Mouse (Mus musculus) mature B cell (primary cell): Measurements from ENCODE around the gene Arid4a.
"Not testable (repeated sequence)": the region's sequence is repeated elsewhere in the genome, so short reads cannot be mapped to it uniquely, and the experiment has no call there.

Source experiments
- in situ Hi-C: fragments of 300-500 bp; cut with MboI; formaldehyde crosslinking; loops from 2 replicates; pipeline ENCODE4 v1.14.3; 2019

The Arid4a gene

DNA sequence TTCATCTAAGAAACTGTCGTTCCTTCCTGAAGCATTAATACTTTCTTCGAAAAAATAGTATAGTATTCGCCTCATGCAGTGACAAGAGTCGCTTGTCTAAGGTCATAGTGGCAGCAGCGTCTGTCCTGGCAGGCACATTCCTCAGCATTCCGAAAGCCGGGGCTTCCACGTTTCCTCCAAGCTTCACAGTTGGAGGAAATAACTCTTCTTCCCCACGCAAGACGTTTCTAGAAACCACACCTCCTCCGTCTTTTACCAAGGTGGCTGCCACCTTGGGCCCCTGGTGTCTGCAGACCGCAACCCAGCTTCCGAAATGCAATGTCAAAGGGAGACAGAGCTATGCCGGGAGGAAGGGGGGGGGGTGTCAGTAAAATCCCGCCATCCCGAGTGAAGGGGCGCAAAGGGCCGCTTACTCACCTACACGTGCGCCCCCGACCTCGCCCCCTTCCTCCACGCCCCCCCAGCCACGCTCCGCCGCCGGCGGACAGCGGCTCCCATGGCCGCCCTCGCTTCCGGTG lies 886 bp upstream of the Arid4a start:
- in situ Hi-C loops: no loop called here

DNA sequence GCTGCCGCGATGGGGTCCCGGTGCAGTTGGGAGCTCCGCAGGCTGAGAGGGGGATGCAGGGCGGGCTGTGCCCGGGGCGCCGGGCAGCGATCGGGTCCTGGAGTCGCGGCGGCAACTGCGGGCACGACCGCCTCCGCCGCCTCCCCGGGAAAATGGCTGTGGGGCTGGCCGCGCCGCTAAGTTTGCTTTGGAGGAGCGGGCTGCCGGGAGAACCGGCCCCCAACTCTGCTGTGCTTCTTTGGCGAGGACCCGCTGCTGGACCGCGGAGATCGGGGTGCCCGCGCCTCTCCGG lies 367 bp downstream of the Arid4a start:
- in situ Hi-C loops: no loop called here

DNA sequence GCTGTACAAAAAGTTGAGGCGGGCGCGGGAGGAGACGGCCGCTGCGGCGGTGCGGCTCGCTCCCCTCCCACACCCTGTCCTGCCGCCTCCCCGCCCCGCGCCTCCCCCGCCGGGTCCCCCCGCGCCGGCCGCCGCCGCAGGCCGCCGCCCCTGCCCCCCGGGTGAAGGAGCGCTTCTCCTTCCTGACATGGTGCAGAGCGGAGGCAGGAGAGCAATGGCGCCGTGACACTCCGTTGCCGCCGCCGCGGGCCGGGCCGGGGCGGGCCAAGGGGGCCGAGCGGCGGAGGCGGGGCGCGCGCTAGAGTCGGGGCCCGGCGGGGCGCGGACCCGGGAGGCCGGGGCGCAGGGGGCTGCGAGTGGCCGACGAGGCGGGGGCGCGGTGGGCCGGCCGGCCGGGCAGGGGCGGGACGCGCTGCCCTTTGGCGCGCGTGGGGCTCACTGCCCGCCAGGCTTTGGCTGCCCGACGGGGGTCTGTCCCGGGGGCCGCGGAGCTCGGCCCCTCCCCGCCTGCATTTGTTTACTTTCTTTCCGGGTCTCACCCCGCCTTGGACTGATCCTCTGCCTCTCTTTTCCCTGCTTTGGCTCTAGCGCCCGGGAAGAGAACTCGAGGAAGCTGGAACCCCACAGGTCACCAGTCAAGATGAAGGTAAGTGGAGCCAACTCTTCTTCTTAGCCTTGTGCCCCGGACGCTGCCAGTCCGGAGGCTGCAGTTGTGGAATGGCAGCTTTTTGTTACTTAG lies 882 bp downstream of the Arid4a start:
- in situ Hi-C loops: no loop called here

DNA sequence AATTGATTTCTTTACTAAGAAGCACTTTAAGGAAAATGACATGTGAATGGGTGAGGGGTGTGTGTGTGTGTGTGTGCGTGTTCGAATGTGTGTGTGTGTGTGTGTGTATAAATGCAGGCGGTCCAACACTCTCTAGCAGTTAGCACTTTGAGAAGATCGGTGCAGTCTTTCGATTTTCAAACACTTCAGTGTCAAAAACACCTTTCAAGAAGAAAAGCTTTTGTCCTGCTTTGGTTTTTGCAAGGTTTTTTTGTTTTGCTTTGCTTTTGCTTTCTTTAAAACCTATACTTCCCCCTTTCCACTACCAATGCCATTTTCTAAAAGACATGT lies 1.4 kb downstream of the Arid4a start:
- in situ Hi-C loops: no loop called here

DNA sequence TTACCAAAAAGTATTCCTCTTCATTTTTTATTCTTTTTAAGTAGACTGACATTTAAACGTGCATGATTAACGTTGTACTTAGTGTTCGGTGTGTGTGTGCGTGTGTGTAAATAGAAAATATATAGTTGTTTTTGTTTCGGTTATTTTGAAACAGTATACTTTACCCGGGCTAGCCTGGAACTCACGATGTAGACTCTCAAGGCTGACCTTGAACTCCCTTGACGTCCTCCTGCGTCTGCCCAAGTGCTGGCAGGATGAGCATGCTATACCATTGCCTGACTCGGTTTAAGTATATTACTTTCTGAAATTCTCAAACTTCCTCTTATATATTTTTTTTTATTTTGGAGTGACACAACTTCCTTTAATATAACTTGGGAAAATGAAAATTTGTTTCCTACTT lies 2.0 kb downstream of the Arid4a start:
- in situ Hi-C loops: no loop called here

DNA sequence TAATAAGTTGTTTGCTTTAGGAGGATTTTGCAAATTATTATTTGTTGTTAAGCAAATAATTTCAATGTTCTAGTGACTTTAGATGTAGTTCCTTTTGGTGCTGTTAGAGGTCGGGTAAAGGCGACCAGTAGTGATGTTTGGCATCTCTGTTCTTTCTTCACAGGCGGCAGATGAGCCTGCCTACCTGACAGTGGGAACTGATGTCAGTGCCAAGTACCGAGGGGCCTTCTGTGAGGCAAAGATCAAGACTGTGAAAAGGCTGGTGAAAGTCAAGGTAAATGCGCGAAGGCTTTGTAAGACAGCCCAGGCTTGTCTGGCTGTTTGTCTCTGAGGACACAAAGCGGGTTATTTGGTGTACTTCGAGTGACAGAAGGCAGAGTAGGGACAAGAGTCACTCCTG lies 3.4 kb downstream of the Arid4a start:
- in situ Hi-C loops: no loop called here

DNA sequence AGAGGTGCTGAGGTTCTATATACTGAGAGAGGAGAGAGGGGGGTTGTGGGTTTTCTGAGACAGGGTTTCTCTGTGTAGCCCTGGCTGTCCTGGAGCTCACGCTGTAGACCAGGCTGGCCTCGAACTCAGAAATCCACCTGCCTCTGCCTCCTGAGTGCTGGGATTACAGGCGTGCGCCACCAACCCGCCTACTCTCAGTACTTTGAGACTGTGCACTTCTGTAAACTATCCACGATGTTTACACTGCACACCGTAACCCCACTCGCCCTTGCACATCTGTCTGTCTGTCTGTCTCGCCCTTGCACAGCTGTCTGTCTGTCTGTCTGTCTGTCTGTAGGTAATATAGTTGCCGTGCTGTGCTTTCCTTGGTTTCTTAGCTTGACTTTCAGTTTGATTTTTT lies 8.6 kb downstream of the Arid4a start:
- in situ Hi-C loops: no loop called here

DNA sequence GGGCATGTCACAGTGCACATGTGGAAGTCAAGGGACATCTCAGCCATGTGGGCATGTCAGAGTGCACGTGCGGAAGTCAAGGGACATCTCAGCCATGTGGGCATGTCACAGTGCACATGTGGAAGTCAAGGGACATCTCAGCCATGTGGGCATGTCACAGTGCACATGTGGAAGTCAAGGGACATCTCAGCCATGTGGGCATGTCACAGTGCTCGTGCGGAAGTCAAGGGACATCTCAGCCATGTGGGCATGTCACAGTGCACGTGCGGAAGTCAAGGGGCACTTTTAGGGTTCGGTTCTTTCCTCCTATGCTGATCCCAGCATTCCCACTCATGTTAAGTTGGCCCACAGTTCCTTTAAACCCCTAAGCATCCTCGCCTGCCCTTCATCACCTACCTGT lies 12.5 kb downstream of the Arid4a start:
- in situ Hi-C loops: not testable (repeated sequence)

DNA sequence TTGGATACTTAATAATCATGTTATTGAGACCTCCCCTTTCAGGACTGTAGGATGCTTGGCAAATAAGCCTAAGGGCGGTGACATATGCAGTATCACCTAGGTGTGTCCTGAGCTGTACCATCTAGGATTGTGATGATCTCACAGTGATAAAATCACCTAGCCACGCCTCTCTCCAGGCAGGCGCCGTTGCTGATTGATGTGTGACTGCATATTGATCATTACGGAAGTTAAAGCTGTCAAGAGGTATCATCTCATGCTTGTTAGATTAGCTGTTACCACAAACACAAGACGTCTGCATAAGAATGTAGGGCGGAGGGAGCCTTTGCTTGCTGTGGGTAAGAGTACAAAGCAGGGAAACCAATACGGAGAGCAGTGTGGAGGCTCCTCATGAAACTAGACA lies 14.5 kb downstream of the Arid4a start:
- in situ Hi-C loops: no loop called here

DNA sequence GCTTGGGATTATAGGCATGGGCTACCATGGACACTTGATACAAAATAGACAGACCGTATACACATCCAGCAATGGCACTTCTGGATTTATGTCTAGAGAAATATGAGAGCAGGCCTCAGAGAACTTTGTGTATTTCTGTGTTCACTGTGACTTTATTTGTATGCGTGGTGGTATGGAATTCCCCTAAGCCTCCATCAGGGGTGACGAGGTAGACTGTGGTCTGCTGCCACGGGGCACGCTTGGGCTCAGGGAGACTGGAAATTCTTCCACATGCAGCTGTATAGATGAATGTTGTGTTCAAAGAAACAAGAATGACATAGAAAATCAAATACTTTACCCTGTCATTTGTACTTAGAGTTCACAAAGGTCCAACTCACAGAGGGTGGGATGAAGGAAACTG lies 14.9 kb downstream of the Arid4a start:
- in situ Hi-C loops: no loop called here

DNA sequence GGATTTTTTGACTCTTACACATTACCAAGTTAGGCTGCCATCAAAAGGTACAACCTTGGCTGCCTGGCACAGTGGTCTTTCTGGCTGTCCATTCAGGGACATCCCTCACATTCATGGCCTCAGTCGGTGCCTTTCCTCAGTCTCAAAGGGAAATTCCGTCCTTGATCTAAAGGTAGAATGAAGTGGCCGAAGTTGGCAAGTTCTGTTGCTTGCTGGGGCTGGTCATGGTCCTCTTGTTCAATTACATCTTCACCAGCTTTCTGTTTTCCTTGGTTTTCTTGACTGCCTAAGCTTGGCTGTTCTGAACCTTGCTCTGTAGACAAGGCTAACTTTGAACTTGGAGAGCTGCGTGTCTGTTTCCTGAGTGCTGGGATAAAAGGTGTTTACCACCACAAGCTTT lies 20.0 kb downstream of the Arid4a start:
- in situ Hi-C loops: no loop called here

DNA sequence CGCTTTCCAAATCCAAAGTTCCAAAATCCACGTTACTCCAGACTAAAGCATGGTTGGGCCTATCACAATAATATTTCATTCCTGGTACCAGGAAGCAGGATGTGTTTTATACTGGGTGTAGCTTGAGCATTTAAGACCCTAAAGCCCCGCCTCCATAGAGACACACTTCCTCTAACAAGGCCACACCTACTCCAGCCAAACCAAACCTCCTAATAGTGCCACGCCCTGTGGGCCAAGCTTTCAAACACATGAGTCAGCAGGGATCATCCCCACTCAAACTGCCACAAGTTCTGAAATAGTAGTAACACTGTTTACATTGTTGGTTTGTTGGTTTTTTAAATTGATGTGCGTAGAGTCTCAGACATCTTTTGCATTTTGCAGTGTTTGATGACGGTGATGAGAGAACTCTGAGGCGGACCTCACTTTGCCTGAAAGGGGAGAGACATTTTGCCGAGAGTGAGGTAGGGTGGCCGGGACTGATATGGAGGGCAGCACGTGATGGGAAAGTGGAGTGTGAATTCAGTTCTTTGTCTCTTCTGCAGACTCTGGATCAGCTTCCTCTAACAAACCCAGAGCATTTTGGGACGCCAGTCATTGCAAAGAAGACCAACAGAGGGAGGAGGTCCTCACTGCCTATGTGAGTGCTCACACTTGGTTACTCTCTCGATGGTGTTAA lies 21.1 kb downstream of the Arid4a start:
- in situ Hi-C loops: no loop called here

DNA sequence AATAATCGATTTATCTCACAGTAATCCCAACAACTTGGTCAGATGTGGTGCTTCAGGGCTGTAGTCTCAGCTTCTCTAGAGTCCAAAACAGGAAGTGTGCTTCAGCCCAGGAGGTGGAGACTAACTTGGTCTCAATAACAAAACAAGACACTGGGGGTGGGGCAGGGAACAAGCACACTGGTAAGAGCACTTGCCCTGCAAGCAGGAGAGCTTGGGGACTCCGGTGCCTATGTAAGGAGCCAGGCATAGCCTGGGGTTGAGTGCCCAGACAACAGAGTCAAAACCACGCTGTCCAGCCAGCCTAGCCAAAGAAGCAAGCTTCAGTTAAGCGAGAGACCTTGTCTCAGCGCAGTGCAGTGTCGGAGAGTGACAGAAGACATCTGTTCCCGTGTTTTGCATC lies 24.7 kb downstream of the Arid4a start:
- in situ Hi-C loops: no loop called here

DNA sequence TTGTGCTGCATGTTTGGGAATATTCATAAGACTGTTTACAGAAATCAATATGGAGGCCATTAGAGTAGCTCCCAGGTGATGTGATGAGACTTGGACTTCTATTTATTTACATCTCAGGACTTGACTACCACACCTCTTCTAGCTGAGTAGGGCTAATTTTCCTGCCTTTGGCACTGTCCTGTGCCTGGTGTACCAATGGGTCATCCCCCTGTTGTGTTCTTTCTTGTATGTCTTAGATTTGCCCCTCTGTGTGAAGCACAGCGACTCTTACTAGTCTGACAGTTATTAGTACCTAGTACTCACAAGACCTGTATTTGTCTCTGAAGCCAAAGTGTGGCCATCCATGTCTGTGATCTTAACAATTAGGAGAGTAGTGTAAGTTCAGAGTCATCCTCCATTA lies 26.7 kb downstream of the Arid4a start:
- in situ Hi-C loops: no loop called here

DNA sequence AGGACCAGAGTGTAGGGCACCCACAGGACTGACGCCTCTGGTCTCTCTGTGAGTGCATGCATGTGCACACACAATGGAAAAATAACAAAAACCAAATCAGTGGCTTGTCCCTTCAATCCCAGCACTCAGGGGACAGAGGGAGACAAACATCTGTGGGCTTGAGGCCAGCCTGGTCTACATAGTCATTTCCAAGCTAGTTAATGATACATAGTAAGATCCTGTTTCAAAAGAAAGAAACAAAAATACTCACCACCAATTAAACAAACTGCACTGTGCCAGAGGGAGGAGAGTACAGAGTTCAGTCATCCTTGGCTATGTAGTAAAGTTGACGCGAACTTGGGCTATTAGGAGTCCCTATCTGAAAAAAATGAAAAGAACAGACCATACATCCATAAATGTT lies 27.8 kb downstream of the Arid4a start:
- in situ Hi-C loops: no loop called here

DNA sequence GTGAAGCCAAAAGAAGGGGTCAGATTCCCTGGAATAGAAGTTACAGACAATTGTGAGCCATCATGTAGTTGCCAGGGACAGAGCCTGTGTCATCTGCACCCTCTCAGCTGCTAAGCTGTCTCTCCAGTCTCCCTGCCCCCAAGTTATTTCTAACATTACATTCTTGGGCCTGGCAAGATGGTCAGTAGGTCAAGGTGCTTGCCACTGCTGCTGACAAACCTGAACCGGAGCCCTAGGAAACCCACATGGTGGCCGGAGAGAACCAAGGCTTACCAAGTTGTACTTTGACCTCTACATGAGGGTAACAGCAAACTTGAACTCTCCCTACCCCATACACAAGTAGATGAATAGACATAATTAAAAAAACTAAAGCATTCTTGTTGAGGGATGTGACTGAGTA lies 28.7 kb downstream of the Arid4a start:
- in situ Hi-C loops: no loop called here

DNA sequence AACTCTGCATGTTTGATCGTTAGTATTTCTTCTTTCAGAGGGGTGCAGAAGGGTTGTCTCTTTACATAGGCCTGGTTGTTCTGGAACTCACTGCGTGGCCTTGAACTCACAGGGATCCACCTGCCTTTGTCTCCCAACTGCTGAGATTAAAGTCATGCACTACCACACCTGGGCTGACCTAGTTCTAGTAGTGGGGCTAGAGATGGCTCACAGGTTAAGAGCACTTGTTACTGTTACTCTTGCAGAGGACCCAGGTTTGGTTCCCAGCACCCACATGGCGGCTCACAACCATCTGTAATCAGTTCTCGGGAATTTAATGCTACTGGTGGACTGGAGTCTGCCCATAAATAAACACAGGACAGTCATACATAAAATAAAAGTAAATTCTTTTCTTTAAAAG lies 30.7 kb downstream of the Arid4a start:
- in situ Hi-C loops: no loop called here

DNA sequence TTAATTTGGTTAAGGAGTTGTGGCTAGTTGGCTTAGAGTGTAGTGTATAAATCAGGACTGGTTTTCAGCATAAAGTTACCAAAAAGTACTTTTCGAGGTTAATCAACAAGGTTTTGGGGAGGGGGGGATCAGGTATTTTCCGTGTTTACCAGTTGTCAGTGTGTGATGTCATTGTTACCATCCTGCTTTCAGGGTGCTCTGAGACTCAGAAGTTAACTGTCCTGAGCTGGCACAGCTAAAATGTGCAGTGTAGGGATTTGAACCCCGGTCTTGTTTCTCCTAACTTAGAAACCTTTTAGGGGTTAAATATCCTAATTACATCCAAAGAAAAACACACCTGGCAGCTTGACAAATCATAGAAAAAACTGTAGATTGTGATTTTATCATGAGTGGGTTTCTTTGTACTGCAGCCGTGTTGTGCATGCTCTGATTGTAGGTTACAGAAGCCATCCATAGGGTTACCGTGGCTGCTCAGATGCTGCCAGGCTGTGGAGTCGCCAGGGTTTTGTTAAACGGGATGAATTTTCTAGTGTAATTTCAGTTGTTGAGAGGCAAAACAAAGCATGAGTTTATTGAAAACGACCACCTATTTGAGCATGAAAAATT lies 31.8 kb downstream of the Arid4a start:
- in situ Hi-C loops: no loop called here

DNA sequence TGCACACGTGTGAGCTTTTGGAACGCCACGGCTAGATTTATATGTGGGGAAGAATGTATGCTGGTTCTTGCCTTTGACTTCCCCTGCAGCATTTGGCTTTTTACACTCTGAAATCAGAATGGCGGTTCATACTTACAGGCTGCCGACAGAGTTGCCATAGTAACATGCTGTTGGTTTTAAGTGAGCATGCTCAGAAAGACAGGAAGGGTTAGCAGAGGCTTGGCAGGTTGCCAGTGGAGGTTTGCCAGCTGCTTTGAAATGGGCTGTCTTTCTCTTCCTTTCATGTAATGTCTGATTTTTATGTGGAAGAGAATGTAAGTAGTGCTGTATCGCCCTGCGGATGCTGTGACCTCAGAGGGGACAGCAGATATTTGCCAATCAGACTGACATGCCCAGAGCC lies 32.3 kb downstream of the Arid4a start:
- in situ Hi-C loops: no loop called here

DNA sequence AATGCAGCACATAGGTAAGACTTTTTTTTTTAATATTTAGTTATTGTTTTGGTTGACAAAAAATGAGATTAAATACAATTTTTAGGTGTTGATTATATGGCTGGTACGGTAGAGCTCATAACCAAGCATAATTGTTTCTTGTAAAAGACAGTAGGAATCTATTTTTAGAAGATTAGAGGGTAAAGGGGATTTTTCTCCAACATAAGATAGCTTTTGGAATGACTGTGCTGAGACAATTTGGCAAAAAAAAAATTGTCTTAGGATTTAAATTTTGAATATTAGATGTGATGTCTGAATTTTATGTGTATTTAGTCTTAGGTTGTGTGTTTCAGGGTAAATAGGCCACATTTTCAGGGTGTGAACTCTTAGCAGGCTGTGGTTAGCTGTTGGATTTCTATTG lies 32.8 kb downstream of the Arid4a start:
- in situ Hi-C loops: no loop called here

DNA sequence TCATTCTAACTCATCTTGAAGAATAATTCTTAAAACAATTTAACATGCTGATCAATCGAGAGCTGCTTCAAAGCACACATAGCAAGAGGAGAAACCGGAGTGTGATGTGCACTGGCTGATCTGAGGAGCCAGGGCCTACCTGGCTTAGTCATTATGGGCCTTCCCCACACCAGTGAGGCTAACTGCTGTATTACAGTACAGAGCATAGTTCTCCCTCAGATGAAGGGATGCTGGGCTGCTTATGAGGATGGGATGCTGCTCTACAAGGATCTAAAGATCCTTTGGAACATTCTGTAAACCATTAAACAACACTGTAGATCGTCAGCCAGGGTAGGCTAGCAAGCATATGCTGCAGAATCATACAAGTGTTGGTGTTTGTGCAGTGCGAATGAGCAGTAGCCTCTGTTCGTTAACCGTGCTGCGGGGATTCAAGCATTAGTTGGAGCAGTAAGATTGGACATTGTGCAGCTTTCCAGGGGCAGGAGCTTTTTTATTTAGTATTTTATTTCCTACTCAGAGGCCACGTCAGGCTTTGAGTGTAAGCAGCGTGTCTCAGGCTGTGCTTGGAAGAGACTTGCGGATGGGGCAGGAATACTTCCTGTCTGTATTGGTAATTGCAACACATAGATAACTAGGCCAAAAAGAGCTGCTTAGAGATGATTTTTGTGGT lies 33.9 kb downstream of the Arid4a start:
- in situ Hi-C loops: no loop called here

DNA sequence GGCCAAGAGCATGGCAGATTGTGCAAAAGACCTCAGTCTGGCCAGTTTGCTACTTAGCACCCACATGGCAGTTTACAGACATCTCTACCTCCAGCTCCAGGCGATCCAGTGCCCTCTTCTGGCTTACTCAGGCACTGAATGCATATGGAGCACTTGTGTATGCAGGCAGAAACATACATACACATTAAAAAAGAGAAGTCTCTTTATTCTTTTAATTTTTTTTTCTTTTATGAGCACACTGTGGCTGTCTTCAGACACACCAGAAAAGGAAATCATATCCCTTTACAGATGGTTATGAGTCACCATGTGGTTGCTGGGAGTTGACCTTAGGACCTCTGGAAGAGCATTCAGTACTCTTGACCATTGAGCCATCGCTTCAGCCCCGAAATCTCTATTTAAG lies 35.3 kb downstream of the Arid4a start:
- in situ Hi-C loops: no loop called here

DNA sequence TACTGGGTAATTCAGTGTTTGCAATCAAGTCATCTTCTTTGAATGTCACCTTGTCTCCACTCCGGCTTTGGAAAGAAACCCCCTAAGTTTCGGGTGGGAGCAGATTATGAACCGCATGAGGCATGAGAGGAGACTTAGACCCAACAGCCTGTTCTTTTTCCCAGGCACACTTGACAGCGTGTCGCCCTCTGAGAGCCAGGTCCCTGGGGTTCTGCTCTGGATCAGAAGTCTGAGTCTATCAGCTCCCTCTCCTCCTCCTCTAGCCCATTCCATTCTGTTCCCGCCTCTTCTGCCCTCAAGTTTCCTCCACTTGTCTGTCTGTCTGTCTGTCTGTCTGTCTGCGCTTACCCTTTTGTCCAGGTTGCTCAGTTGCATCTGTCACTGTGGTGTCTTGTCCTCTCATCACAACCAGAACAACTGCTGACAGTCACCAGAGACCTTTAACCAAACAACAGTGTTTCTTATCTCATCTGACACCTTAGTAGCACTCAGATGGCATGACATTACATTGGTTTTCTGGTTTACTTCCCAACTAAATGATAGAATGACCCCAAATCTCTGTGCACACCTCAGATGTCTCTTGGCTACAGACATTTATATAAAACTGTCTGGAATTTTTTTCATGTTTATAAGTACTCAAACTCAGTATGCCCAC lies 36.7 kb downstream of the Arid4a start:
- in situ Hi-C loops: no loop called here
